Mouse (Mus musculus) stomach, postnatal 0 days (tissue): Measurements from ENCODE around the gene Pdzd2. TPM values are rescaled to one million over a fixed set of nuclear protein-coding genes. Genes with fewer than 3 reads are reported as not detected.

Source experiments
- ATAC-seq: fragments of 200-750 bp; cut with Nextera tagmentation; 2 replicates; pipeline ENCODE4 v1.8.0; 2017; ENCODE audit not compliant: low FRiP score, low TSS enrichment
- DNase-seq: peaks from one replicate; pipeline ENCODE4 v3.0.0-alpha.2; 2016; ENCODE audit warnings: low spot score
- H3K27ac ChIP-seq: fragments of 300-500 bp; sonication (generic); replicated peaks from 2 replicates; pipeline ENCODE4 v1.5.1; 2014; ENCODE audit warnings: mild to moderate bottlenecking, control low read depth
- H3K27me3 ChIP-seq: fragments of 300-500 bp; sonication (generic); 2 replicates; pipeline ENCODE4 v1.6.1; 2014; ENCODE audit warnings: low read length; ENCODE audit not compliant: control insufficient read depth, insufficient read depth
- H3K36me3 ChIP-seq: fragments of 300-500 bp; sonication (generic); 2 replicates; pipeline ENCODE4 v1.6.1; 2014; ENCODE audit warnings: low read length, mixed read lengths; ENCODE audit not compliant: control insufficient read depth, insufficient read depth
- H3K4me1 ChIP-seq: fragments of 300-500 bp; sonication (generic); replicated peaks from 2 replicates; pipeline ENCODE4 v1.6.1; 2014; ENCODE audit warnings: antibody characterized with exemption; ENCODE audit not compliant: control insufficient read depth, insufficient read depth
- H3K4me2 ChIP-seq: fragments of 300-500 bp; sonication (generic); replicated peaks from 2 replicates; pipeline ENCODE4 v1.6.1; 2014; ENCODE audit warnings: low read depth, mild to moderate bottlenecking, control low read depth, moderate library complexity
- H3K4me3 ChIP-seq: fragments of 300-500 bp; sonication (generic); 2 replicates; pipeline ENCODE4 v1.5.1; 2014; ENCODE audit warnings: low read depth, low read length, control low read depth
- H3K9ac ChIP-seq: fragments of 300-500 bp; sonication (generic); 2 replicates; pipeline ENCODE4 v1.6.1; 2014; ENCODE audit warnings: mild to moderate bottlenecking, low read length, control low read depth, mixed read lengths
- H3K9me3 ChIP-seq: fragments of 300-500 bp; sonication (generic); 2 replicates; pipeline ENCODE4 v1.6.1; 2016; ENCODE audit warnings: low read length; ENCODE audit not compliant: control insufficient read depth
- CTCF ChIP-seq: IDR thresholded peaks from 2 replicates; pipeline ENCODE4 v1.5.1; 2016; ENCODE audit warnings: antibody characterized with exemption, low read depth, mild to moderate bottlenecking, moderate library complexity
- EP300 ChIP-seq: optimal IDR thresholded peaks from 2 replicates; pipeline ENCODE3; 2016; ENCODE audit warnings: antibody characterized with exemption
- WGBS: fragments of 180-500 bp; shearing (Covaris S2); extraction: QIAGEN DNeasy Blood & Tissue Kit; methylation state at CpG from one replicate; pipeline ENCODE4 v1.1.7; 2014; 5-methylcytosine and 5-hydroxymethylcytosine counted together
- polyA plus RNA-seq: library from polyadenylated mRNA; unstranded; fragments of >200 nt; fragmentation: Nextera tagmentation; extraction: Ambion mirVana; gene quantifications from 2 replicates; pipeline ENCODE4 v1.2.1, GENCODE M21; 2015

Gene Pdzd2
- polyA plus RNA-seq, 1 experiment from 2014 or later = 19.1 TPM

GRCm38 (mm10) chr15:12355261-12355660, 384.5 kb downstream of the Pdzd2 start:
- ATAC-seq = peak; percentile 63; the same call in 1 of the 2 replicates
- no peak for DNase-seq
- H3K4me1 ChIP-seq = no peaks in the 10 kb centered on the region
- WGBS = 67% methylated on average over 6 of the region's 6 CpGs
- H3K4me3 ChIP-seq = no peak overlapping the region
- H3K36me3 ChIP-seq = peaks cover 6% of the 10 kb centered on the region; the same call in 1 of the 2 replicates
- no peak overlapping the region for H3K4me2 ChIP-seq
- H3K9me3 ChIP-seq = no peaks in the 10 kb centered on the region
- no peaks in the 10 kb centered on the region for H3K27me3 ChIP-seq
- no peak for TF ChIP-seq CTCF
- peak; percentile 36 for TF ChIP-seq EP300
- H3K9ac ChIP-seq = no peak overlapping the region
- peak overlapping the region; percentile 73; the same call in 1 of the 2 replicates for H3K27ac ChIP-seq

GRCm38 (mm10) chr15:12354281-12354810, 385.4 kb downstream of the Pdzd2 start:
- Histone ChIP-seq H3K4me1 (no peaks in the 10 kb centered on the region), H3K27me3 (no peaks in the 10 kb centered on the region), H3K4me3 (no peak overlapping the region), H3K9ac (no peak overlapping the region), H3K9me3 (no peaks in the 10 kb centered on the region), H3K4me2 (no peak overlapping the region), H3K36me3 (peaks cover 10% of the 10 kb centered on the region), H3K27ac (no peak overlapping the region)
- TF ChIP-seq EP300 (no peak), CTCF (peak; percentile 52)
- no peak for DNase-seq
- ATAC-seq = no peak; the same call in 1 of the 2 replicates
- WGBS = 70% methylated on average over 2 of the region's 2 CpGs

GRCm38 (mm10) chr15:12351470-12351869, 388.3 kb downstream of the Pdzd2 start:
- DNase-seq = no peak
- WGBS = 96% methylated on average over 7 of the region's 7 CpGs
- Histone ChIP-seq H3K27me3 (no peaks in the 10 kb centered on the region), H3K4me1 (no peaks in the 10 kb centered on the region), H3K27ac (no peak overlapping the region), H3K4me3 (no peak overlapping the region), H3K4me2 (no peak overlapping the region), H3K9me3 (no peaks in the 10 kb centered on the region), H3K9ac (no peak overlapping the region), H3K36me3 (peaks cover 10% of the 10 kb centered on the region)
- no peak for ATAC-seq
- TF ChIP-seq CTCF (no peak), EP300 (no peak)

DNA sequence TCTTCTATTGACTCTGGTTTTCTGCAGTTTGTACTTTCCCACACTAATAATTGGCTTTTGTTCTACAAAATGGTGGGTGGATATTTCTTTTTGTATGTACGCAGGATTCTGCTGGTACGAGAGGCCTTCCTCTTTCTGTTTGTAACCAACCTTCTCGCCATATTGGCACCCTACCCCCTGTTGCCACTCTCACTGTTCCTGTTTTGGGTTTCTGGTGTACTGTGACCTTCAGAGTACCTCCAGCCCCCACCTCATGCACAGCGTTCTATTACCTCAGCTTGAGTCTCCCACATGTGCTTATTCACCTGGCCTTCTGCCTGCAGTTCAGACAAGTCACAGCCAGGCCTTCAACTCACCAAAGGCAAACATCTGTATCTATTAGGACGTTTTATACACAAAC, 389.9 kb downstream of the Pdzd2 start:
- Histone ChIP-seq H3K9me3 (no peaks in the 10 kb centered on the region), H3K4me2 (no peak overlapping the region), H3K27me3 (no peaks in the 10 kb centered on the region), H3K36me3 (peaks cover 10% of the 10 kb centered on the region), H3K9ac (no peak overlapping the region), H3K27ac (no peak overlapping the region; the same call in 1 of the 2 replicates), H3K4me1 (no peaks in the 10 kb centered on the region), H3K4me3 (no peak overlapping the region)
- DNase-seq (no peak), ATAC-seq (no peak)
- TF ChIP-seq EP300 (no peak), CTCF (no peak)
- WGBS = 65% methylated on average over 5 of the region's 5 CpGs

GRCm38 (mm10) chr15:12348950-12349349, 390.8 kb downstream of the Pdzd2 start:
- no peak for ATAC-seq
- 90% methylated on average over 3 of the region's 3 CpGs for WGBS
- no peaks in the 10 kb centered on the region for H3K4me1 ChIP-seq
- no peak for DNase-seq
- no peak overlapping the region for H3K4me3 ChIP-seq
- no peaks in the 10 kb centered on the region for H3K27me3 ChIP-seq
- H3K4me2 ChIP-seq = no peak overlapping the region
- H3K9ac ChIP-seq = no peak overlapping the region
- TF ChIP-seq EP300 (no peak), CTCF (no peak)
- H3K36me3 ChIP-seq = peaks cover 10% of the 10 kb centered on the region
- no peak overlapping the region for H3K27ac ChIP-seq
- no peaks in the 10 kb centered on the region for H3K9me3 ChIP-seq

DNA sequence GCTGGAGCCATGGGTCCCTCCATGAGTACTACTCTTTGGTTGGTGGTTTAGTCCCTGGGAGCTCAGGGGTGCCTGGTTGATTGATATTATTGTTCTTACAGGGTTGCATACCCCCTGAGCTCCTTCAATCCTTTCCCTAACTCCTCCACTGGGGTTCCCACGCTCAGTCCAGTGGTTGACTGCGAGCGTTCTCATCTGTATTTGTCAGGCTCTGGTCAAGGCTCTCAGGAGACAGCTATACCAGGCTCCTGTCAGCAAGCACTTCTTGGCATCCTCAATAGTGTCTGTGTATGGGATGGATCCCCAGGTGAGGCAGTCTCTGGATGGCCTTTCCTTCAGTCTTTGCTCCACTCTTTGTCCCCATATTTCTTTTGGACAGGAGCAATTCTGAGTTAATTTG, 392.8 kb downstream of the Pdzd2 start:
- H3K36me3 ChIP-seq = peaks cover 7% of the 10 kb centered on the region
- no peaks in the 10 kb centered on the region for H3K9me3 ChIP-seq
- ATAC-seq (no peak), DNase-seq (no peak)
- no peak for TF ChIP-seq CTCF
- TF ChIP-seq EP300 = no peak
- 92% methylated on average over 3 of the region's 3 CpGs for WGBS
- no peak overlapping the region for H3K4me2 ChIP-seq
- no peak overlapping the region for H3K9ac ChIP-seq
- H3K4me1 ChIP-seq = no peaks in the 10 kb centered on the region
- H3K4me3 ChIP-seq = no peak overlapping the region
- H3K27ac ChIP-seq = no peak overlapping the region
- H3K27me3 ChIP-seq = no peaks in the 10 kb centered on the region
